Mouse (Mus musculus): ENCODE measurements around the gene Atp5g3. TPM values are rescaled to one million over a fixed set of nuclear protein-coding genes. Genes with fewer than 3 reads are reported as not detected.

Atp5g3 gene
- polyA plus RNA-seq (2016; fragmentation: Nextera tagmentation; extraction: Ambion mirVana), result 889 and 909 TPM in 2 replicates

- peaks cover 28% of the 10 kb centered on the region for H3K36me3 ChIP-seq
- no peaks in the 10 kb centered on the region for H3K27me3 ChIP-seq
- H3K4me3 ChIP-seq, result peak within 1 kb of the TSS; percentile 98
- no peaks in the 10 kb centered on the region for H3K9me3 ChIP-seq
- H3K4me1 ChIP-seq, result peaks cover 9% of the 10 kb centered on the region; the same call in 1 of the 2 replicates
- 2% methylated on average over 38 of the region's 38 CpGs for WGBS
- ATAC-seq (ENCODE audit: insufficient number of reproducible peaks, insufficient read depth, low FRiP score, low TSS enrichment), result peak; percentile 85
- H3K4me2 ChIP-seq (replicated peaks), result peak within 1 kb of the TSS; percentile 66
- H3K9ac ChIP-seq, result peak within 1 kb of the TSS; percentile 99
- H3K27ac ChIP-seq, result peak within 1 kb of the TSS; percentile 90
Observed at GRCm38 (mm10) chr2:73911175-73911700, at the start of gene Atp5g3. Gene Atp5g3, minus strand, starts transcription at chr2:73911326.

- no peak overlapping the region for H3K4me3 ChIP-seq
- no peaks in the 10 kb centered on the region for H3K4me1 ChIP-seq
- H3K27ac ChIP-seq, result no peak overlapping the region
- no peak overlapping the region for H3K4me2 ChIP-seq (replicated peaks)
- 77% methylated on average over 6 of the region's 6 CpGs for WGBS
- H3K36me3 ChIP-seq, result no peaks in the 10 kb centered on the region
- no peaks in the 10 kb centered on the region for H3K27me3 ChIP-seq
- H3K9me3 ChIP-seq, result no peaks in the 10 kb centered on the region
- no peak for ATAC-seq (ENCODE audit: insufficient number of reproducible peaks, insufficient read depth, low FRiP score, low TSS enrichment)
- no peak overlapping the region for H3K9ac ChIP-seq
Observed at GRCm38 (mm10) chr2:73958342-73958741, 47.2 kb upstream of the Atp5g3 start.

GRCm38 (mm10) chr2:73953612-73954011, 42.5 kb upstream of the Atp5g3 start:
- Histone ChIP-seq H3K4me2 (replicated peaks) (no peak overlapping the region), H3K36me3 (no peaks in the 10 kb centered on the region), H3K9me3 (no peaks in the 10 kb centered on the region), H3K27me3 (no peaks in the 10 kb centered on the region), H3K27ac (no peak overlapping the region), H3K9ac (no peak overlapping the region), H3K4me3 (no peak overlapping the region), H3K4me1 (no peaks in the 10 kb centered on the region; the same call in 1 of the 2 replicates)
- WGBS, result 57% methylated on average over 1 of the region's 1 CpGs
- ATAC-seq (ENCODE audit: insufficient number of reproducible peaks, insufficient read depth, low FRiP score, low TSS enrichment), result no peak

- Histone ChIP-seq H3K36me3 (no peaks in the 10 kb centered on the region), H3K27ac (no peak overlapping the region), H3K9ac (no peak overlapping the region), H3K27me3 (no peaks in the 10 kb centered on the region), H3K4me3 (no peak overlapping the region), H3K4me2 (replicated peaks) (no peak overlapping the region), H3K9me3 (no peaks in the 10 kb centered on the region), H3K4me1 (no peaks in the 10 kb centered on the region; the same call in 1 of the 2 replicates)
- ATAC-seq (ENCODE audit: insufficient number of reproducible peaks, insufficient read depth, low FRiP score, low TSS enrichment), result no peak
- 32% methylated on average over 8 of the region's 8 CpGs for WGBS
Observed at GRCm38 (mm10) chr2:73952597-73953219, 41.6 kb upstream of the Atp5g3 start.

- Histone ChIP-seq H3K9ac (no peak overlapping the region), H3K27me3 (0 out of 2 replicates have a peak, but pooled peaks cover 4% of the 10 kb centered on the region), H3K4me1 (no peaks in the 10 kb centered on the region; the same call in 1 of the 2 replicates), H3K27ac (no peak overlapping the region), H3K4me3 (no peak overlapping the region), H3K4me2 (replicated peaks) (no peak overlapping the region), H3K9me3 (no peaks in the 10 kb centered on the region), H3K36me3 (no peaks in the 10 kb centered on the region)
- 90% methylated on average over 2 of the region's 2 CpGs for WGBS
- ATAC-seq (ENCODE audit: insufficient number of reproducible peaks, insufficient read depth, low FRiP score, low TSS enrichment), result no peak
Observed at GRCm38 (mm10) chr2:73947360-73947759, 36.2 kb upstream of the Atp5g3 start.

- ATAC-seq (ENCODE audit: insufficient number of reproducible peaks, insufficient read depth, low FRiP score, low TSS enrichment), result no peak
- no peaks in the 10 kb centered on the region for H3K36me3 ChIP-seq
- H3K4me1 ChIP-seq, result no peaks in the 10 kb centered on the region
- H3K27ac ChIP-seq, result no peak overlapping the region
- H3K9ac ChIP-seq, result no peak overlapping the region
- H3K4me3 ChIP-seq, result no peak overlapping the region
- H3K27me3 ChIP-seq, result 0 out of 2 replicates have a peak, but pooled peaks cover 4% of the 10 kb centered on the region
- 91% methylated on average over 8 of the region's 8 CpGs for WGBS
- H3K9me3 ChIP-seq, result no peaks in the 10 kb centered on the region
- H3K4me2 ChIP-seq (replicated peaks), result no peak overlapping the region
Observed at GRCm38 (mm10) chr2:73943735-73944134, 32.6 kb upstream of the Atp5g3 start.

GRCm38 (mm10) chr2:73942844-73943243, 31.7 kb upstream of the Atp5g3 start:
- H3K4me1 ChIP-seq, result no peaks in the 10 kb centered on the region
- H3K27ac ChIP-seq, result no peak overlapping the region
- no peaks in the 10 kb centered on the region for H3K9me3 ChIP-seq
- H3K4me2 ChIP-seq (replicated peaks), result no peak overlapping the region
- H3K9ac ChIP-seq, result no peak overlapping the region
- 0 out of 2 replicates have a peak, but pooled peaks cover 4% of the 10 kb centered on the region for H3K27me3 ChIP-seq
- no peak overlapping the region for H3K4me3 ChIP-seq
- 74% methylated on average over 3 of the region's 3 CpGs for WGBS
- no peaks in the 10 kb centered on the region for H3K36me3 ChIP-seq
- no peak for ATAC-seq (ENCODE audit: insufficient number of reproducible peaks, insufficient read depth, low FRiP score, low TSS enrichment)

GRCm38 (mm10) chr2:73941281-73941680, 30.2 kb upstream of the Atp5g3 start:
- Histone ChIP-seq H3K9me3 (no peaks in the 10 kb centered on the region), H3K9ac (no peak overlapping the region), H3K27ac (no peak overlapping the region), H3K36me3 (no peaks in the 10 kb centered on the region), H3K4me1 (no peaks in the 10 kb centered on the region), H3K4me2 (replicated peaks) (no peak overlapping the region), H3K27me3 (0 out of 2 replicates have a peak, but pooled peaks cover 4% of the 10 kb centered on the region), H3K4me3 (no peak overlapping the region)
- WGBS, result 44% methylated on average over 1 of the region's 1 CpGs
- ATAC-seq (ENCODE audit: insufficient number of reproducible peaks, insufficient read depth, low FRiP score, low TSS enrichment), result no peak

GRCm38 (mm10) chr2:73940471-73940870, 29.3 kb upstream of the Atp5g3 start:
- ATAC-seq (ENCODE audit: insufficient number of reproducible peaks, insufficient read depth, low FRiP score, low TSS enrichment), result no peak
- 79% methylated on average over 7 of the region's 7 CpGs for WGBS
- no peak overlapping the region for H3K9ac ChIP-seq
- H3K4me3 ChIP-seq, result no peak overlapping the region
- H3K4me2 ChIP-seq (replicated peaks), result no peak overlapping the region
- H3K9me3 ChIP-seq, result no peaks in the 10 kb centered on the region
- H3K27ac ChIP-seq, result no peak overlapping the region
- H3K36me3 ChIP-seq, result no peaks in the 10 kb centered on the region
- H3K27me3 ChIP-seq, result 0 out of 2 replicates have a peak, but pooled peaks cover 4% of the 10 kb centered on the region
- no peaks in the 10 kb centered on the region for H3K4me1 ChIP-seq

GRCm38 (mm10) chr2:73938896-73939295, 27.8 kb upstream of the Atp5g3 start:
- Histone ChIP-seq H3K9ac (no peak overlapping the region), H3K27ac (no peak overlapping the region), H3K4me2 (replicated peaks) (no peak overlapping the region), H3K9me3 (no peaks in the 10 kb centered on the region), H3K36me3 (no peaks in the 10 kb centered on the region), H3K4me1 (no peaks in the 10 kb centered on the region), H3K4me3 (no peak overlapping the region), H3K27me3 (0 out of 2 replicates have a peak, but pooled peaks cover 2% of the 10 kb centered on the region)
- no peak for ATAC-seq (ENCODE audit: insufficient number of reproducible peaks, insufficient read depth, low FRiP score, low TSS enrichment)
- WGBS, result 80% methylated on average over 2 of the region's 2 CpGs

- H3K4me3 ChIP-seq, result no peak overlapping the region
- no peak for ATAC-seq (ENCODE audit: insufficient number of reproducible peaks, insufficient read depth, low FRiP score, low TSS enrichment)
- no peaks in the 10 kb centered on the region for H3K4me1 ChIP-seq
- no peak overlapping the region for H3K4me2 ChIP-seq (replicated peaks)
- no peaks in the 10 kb centered on the region for H3K27me3 ChIP-seq
- H3K9ac ChIP-seq, result no peak overlapping the region
- 81% methylated on average over 8 of the region's 8 CpGs for WGBS
- H3K9me3 ChIP-seq, result no peaks in the 10 kb centered on the region
- H3K36me3 ChIP-seq, result no peaks in the 10 kb centered on the region
- H3K27ac ChIP-seq, result no peak overlapping the region
Observed at GRCm38 (mm10) chr2:73932676-73933313, 21.7 kb upstream of the Atp5g3 start.

GRCm38 (mm10) chr2:73927711-73928110, 16.6 kb upstream of the Atp5g3 start:
- no peak overlapping the region for H3K9ac ChIP-seq
- ATAC-seq (ENCODE audit: insufficient number of reproducible peaks, insufficient read depth, low FRiP score, low TSS enrichment), result no peak
- H3K4me1 ChIP-seq, result no peaks in the 10 kb centered on the region
- H3K27ac ChIP-seq, result no peak overlapping the region
- no peaks in the 10 kb centered on the region for H3K9me3 ChIP-seq
- no peak overlapping the region for H3K4me3 ChIP-seq
- H3K36me3 ChIP-seq, result no peaks in the 10 kb centered on the region
- H3K4me2 ChIP-seq (replicated peaks), result no peak overlapping the region
- H3K27me3 ChIP-seq, result no peaks in the 10 kb centered on the region

All from embryonic facial prominence, embryonic 12.5 days (tissue).